Mouse (Mus musculus): ENCODE measurements around the gene Vax2.

The Vax2 gene

GRCm38 (mm10) chr6:83762880-83763431 is 51.9 kb downstream of the Vax2 start:
- DNase-seq (ENCODE audit: low spot score) = no peak

GRCm38 (mm10) chr6:83766982-83767381 is 55.9 kb downstream of the Vax2 start:
- DNase-seq (ENCODE audit: low spot score) = no peak

- DNase-seq (ENCODE audit: low spot score) = no peak
Measured at GRCm38 (mm10) chr6:83768485-83768884, 57.4 kb downstream of the Vax2 start.

- DNase-seq (ENCODE audit: low spot score) = peak; percentile 30
Measured at GRCm38 (mm10) chr6:83774126-83774525, 63.1 kb downstream of the Vax2 start.

- DNase-seq (ENCODE audit: low spot score) = peak; percentile 34
Measured at GRCm38 (mm10) chr6:83774781-83775563, 63.9 kb downstream of the Vax2 start.

- peak; percentile 79 for DNase-seq (ENCODE audit: low spot score)
Measured at GRCm38 (mm10) chr6:83775638-83776293, 64.7 kb downstream of the Vax2 start, which contains the start of gene Tex261. Gene Tex261, minus strand, starts transcription at chr6:83775813.

GRCm38 (mm10) chr6:83778306-83778705 is 67.2 kb downstream of the Vax2 start:
- DNase-seq (ENCODE audit: low spot score) = no peak

GRCm38 (mm10) chr6:83779026-83779425 is 68.0 kb downstream of the Vax2 start:
- peak; percentile 34 for DNase-seq (ENCODE audit: low spot score)

GRCm38 (mm10) chr6:83786426-83786825 is 75.4 kb downstream of the Vax2 start:
- no peak for DNase-seq (ENCODE audit: low spot score)
